Mouse (Mus musculus) kidney, adult 8-10 months (tissue): ENCODE data around the gene 4632433K11Rik.

Source experiments
- DNase-seq, 2 experiments: peaks; one replicate each; pipeline ENCODE4 v3.0.0; 2022

The 4632433K11Rik gene

GRCm38 (mm10) chr7:5020000-5020681 is 13.8 kb upstream of the 4632433K11Rik start, which contains the start of the genes Zfp865 and Ccdc106:
Gene Zfp865, plus strand, starts transcription at chr7:5020376.
Gene Ccdc106, plus strand, starts transcription at chr7:5020553.
- peak; percentile 99 for DNase-seq

- no peak for DNase-seq
These were observed 13.2 kb upstream of the 4632433K11Rik start for GRCm38 (mm10) chr7:5020685-5021084.

- no peak for DNase-seq
These were observed 12.7 kb upstream of the 4632433K11Rik start for GRCm38 (mm10) chr7:5021197-5021596.

GRCm38 (mm10) chr7:5029543-5029942 is 4.4 kb upstream of the 4632433K11Rik start:
- no peak for DNase-seq

- no peak for DNase-seq
These were observed 4.0 kb upstream of the 4632433K11Rik start for GRCm38 (mm10) chr7:5029946-5030345.

- DNase-seq: no peak
These were observed 3.2 kb upstream of the 4632433K11Rik start for GRCm38 (mm10) chr7:5030554-5031275.

GRCm38 (mm10) chr7:5031496-5031895 is 2.4 kb upstream of the 4632433K11Rik start:
- no peak for DNase-seq

- no peak for DNase-seq
These were observed 1.7 kb downstream of the 4632433K11Rik start for GRCm38 (mm10) chr7:5035628-5036027.

- DNase-seq: no peak
These were observed 2.2 kb downstream of the 4632433K11Rik start for GRCm38 (mm10) chr7:5036136-5036535.

- DNase-seq: no peak
These were observed 3.1 kb downstream of the 4632433K11Rik start for GRCm38 (mm10) chr7:5037026-5037425.

- DNase-seq: no peak
These were observed 3.5 kb downstream of the 4632433K11Rik start for GRCm38 (mm10) chr7:5037467-5037866.

- DNase-seq: peak; percentile 92 to 94
These were observed 4.3 kb downstream of the 4632433K11Rik start, which contains the start of gene Zfp784 for GRCm38 (mm10) chr7:5038109-5038732. Gene Zfp784, minus strand, starts transcription at chr7:5038446.

GRCm38 (mm10) chr7:5038940-5039339 is 5.0 kb downstream of the 4632433K11Rik start:
- no peak for DNase-seq

- no peak for DNase-seq
These were observed 11.1 kb downstream of the 4632433K11Rik start for GRCm38 (mm10) chr7:5044981-5045380.

- DNase-seq: no peak
These were observed 12.2 kb downstream of the 4632433K11Rik start for GRCm38 (mm10) chr7:5046112-5046511.

GRCm38 (mm10) chr7:5047313-5047712 is 13.4 kb downstream of the 4632433K11Rik start:
- DNase-seq: peak in 1 of 2 experiments; percentile 33

- peak; percentile 42 to 56 for DNase-seq
These were observed 17.6 kb downstream of the 4632433K11Rik start, which contains the start of gene Zfp580 for GRCm38 (mm10) chr7:5051193-5052192. Gene Zfp580, plus strand, starts transcription at chr7:5051538.

- DNase-seq: no peak
These were observed 18.5 kb downstream of the 4632433K11Rik start for GRCm38 (mm10) chr7:5052438-5052837.

GRCm38 (mm10) chr7:5052931-5053343 is 19.0 kb downstream of the 4632433K11Rik start:
- no peak for DNase-seq

- DNase-seq: no peak
These were observed 19.7 kb downstream of the 4632433K11Rik start for GRCm38 (mm10) chr7:5053456-5054179.

GRCm38 (mm10) chr7:5056651-5057263 is 22.8 kb downstream of the 4632433K11Rik start:
- DNase-seq: no peak
